Mouse (Mus musculus) testis, adult 2 months (tissue): ENCODE measurements around the gene Pip4k2b.

Experiments
- CTCF ChIP-seq: fragments of 200-500 bp; IDR thresholded peaks from 2 replicates; pipeline ENCODE4 v1.5.1; 2012; ENCODE audit warnings: low read depth, mild to moderate bottlenecking, inconsistent platforms, low read length, moderate library complexity; ENCODE audit not compliant: control insufficient read depth, insufficient read depth, insufficient replicate concordance
- POLR2A ChIP-seq: fragments of 200-500 bp; IDR thresholded peaks from 2 replicates; pipeline ENCODE4 v1.6.1; 2012; ENCODE audit warnings: low read depth, mild to moderate bottlenecking, inconsistent platforms, low read length, moderate library complexity; ENCODE audit not compliant: control insufficient read depth

DNA sequence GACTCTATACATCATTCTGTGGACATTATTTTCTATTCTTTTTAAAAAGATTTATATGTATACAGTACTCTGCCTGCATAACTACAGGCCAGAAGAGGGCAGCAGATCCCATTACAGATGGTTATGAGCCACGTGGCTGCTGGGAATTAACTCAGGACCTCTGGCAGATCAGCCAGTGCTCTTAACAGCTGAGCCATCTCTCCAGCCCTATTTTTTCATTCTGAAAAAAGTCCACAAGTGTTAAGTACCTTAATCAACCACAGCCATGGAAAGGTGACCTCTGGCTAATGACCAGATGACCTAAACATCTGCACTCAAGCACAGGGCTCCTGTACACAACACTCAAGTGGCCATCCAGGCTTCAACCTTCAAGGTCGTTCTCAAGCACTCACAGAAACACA, 32.6 kb upstream of the Pip4k2b start:
- no peak for TF ChIP-seq CTCF
- no peak for TF ChIP-seq POLR2A
